Mouse (Mus musculus) heart, embryonic 13.5 days (tissue): Measurements from ENCODE around the gene Slc6a15. TPM values are rescaled to one million over a fixed set of nuclear protein-coding genes. Genes with fewer than 3 reads are reported as not detected.

Experiments
- ATAC-seq: fragments of 200-750 bp; cut with Nextera tagmentation; 2 replicates; pipeline ENCODE4 v1.8.0; 2017; ENCODE audit warnings: moderate TSS enrichment; ENCODE audit not compliant: insufficient number of reproducible peaks, low FRiP score, low TSS enrichment; ENCODE audit errors: extremely low read depth
- H3K27ac ChIP-seq: fragments of 300-500 bp; sonication (generic); replicated peaks from 2 replicates; pipeline ENCODE4 v1.5.1; 2015; ENCODE audit warnings: moderate library complexity, mild to moderate bottlenecking, inconsistent platforms
- H3K27me3 ChIP-seq: fragments of 300-500 bp; sonication (generic); replicated peaks from 2 replicates; pipeline ENCODE4 v1.6.1; 2015; ENCODE audit warnings: mild to moderate bottlenecking, inconsistent platforms
- H3K36me3 ChIP-seq: fragments of 300-500 bp; sonication (generic); 2 replicates; pipeline ENCODE4 v1.6.1; 2015; ENCODE audit warnings: mild to moderate bottlenecking, inconsistent platforms
- H3K4me1 ChIP-seq: fragments of 300-500 bp; sonication (generic); 2 replicates; pipeline ENCODE4 v1.6.1; 2015; ENCODE audit warnings: inconsistent platforms
- H3K4me2 ChIP-seq: fragments of 300-500 bp; sonication (generic); 2 replicates; pipeline ENCODE4 v1.6.1; 2015; ENCODE audit warnings: inconsistent platforms, mild to moderate bottlenecking, moderate library complexity
- H3K4me3 ChIP-seq: fragments of 300-500 bp; sonication (generic); 2 replicates; pipeline ENCODE4 v1.5.1; 2015; ENCODE audit warnings: moderate library complexity, mild to moderate bottlenecking, inconsistent platforms
- H3K9ac ChIP-seq: fragments of 300-500 bp; sonication (generic); 2 replicates; pipeline ENCODE4 v1.6.1; 2015; ENCODE audit warnings: inconsistent platforms, mild to moderate bottlenecking, moderate library complexity
- H3K9me3 ChIP-seq: fragments of 300-500 bp; sonication (generic); 2 replicates; pipeline ENCODE4 v1.6.1; 2016; ENCODE audit warnings: inconsistent platforms
- WGBS: fragments of 180-500 bp; shearing (Covaris S2); methylation state at CpG from one replicate; pipeline ENCODE4 v1.1.7; 2015; ENCODE audit warnings: mixed read lengths; 5-methylcytosine and 5-hydroxymethylcytosine counted together
- polyA plus RNA-seq: library from polyadenylated mRNA; unstranded; fragments of >200 nt; fragmentation: Nextera tagmentation; extraction: Ambion mirVana; gene quantifications from 2 replicates; pipeline ENCODE4 v1.2.1, GENCODE M21; 2015

The Slc6a15 gene
- polyA plus RNA-seq, 1 experiment from 2014 or later = 0.66 TPM

DNA sequence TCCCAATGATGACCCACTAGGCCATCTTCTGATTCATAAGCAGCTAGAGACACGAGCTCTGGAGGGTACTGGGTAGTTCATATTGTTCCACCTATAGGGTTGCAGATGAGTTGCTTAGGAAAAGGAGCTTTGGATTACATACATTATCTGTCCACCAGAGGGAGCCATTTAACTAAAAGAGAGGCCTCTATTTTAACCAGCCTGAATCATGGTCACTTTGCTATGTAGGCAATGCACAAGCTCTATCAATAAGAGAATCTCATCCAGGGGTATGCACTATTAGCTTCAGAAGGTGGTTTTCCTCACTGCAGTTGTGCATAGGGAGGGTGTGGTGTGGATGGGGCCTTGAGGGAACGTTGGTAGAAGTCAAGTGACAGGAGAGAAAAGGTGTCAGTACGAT is 75.5 kb downstream of the Slc6a15 start:
- WGBS = 34% methylated on average over 3 of the region's 3 CpGs
- no peak for ATAC-seq
- Histone ChIP-seq H3K4me1 (no peaks in the 10 kb centered on the region), H3K36me3 (no peaks in the 10 kb centered on the region), H3K27ac (no peak overlapping the region), H3K4me2 (no peak overlapping the region), H3K9ac (no peak overlapping the region), H3K9me3 (no peaks in the 10 kb centered on the region), H3K27me3 (no peaks in the 10 kb centered on the region), H3K4me3 (no peak overlapping the region)

- no peak overlapping the region for H3K4me2 ChIP-seq
- no peaks in the 10 kb centered on the region for H3K9me3 ChIP-seq
- H3K36me3 ChIP-seq = no peaks in the 10 kb centered on the region
- H3K9ac ChIP-seq = no peak overlapping the region
- no peak overlapping the region for H3K27ac ChIP-seq
- 64% methylated on average over 2 of the region's 2 CpGs for WGBS
- no peak overlapping the region for H3K4me3 ChIP-seq
- H3K4me1 ChIP-seq = no peaks in the 10 kb centered on the region
- no peak for ATAC-seq
- H3K27me3 ChIP-seq = no peaks in the 10 kb centered on the region
Measured at GRCm38 (mm10) chr10:103448340-103448739, 80.8 kb downstream of the Slc6a15 start.

DNA sequence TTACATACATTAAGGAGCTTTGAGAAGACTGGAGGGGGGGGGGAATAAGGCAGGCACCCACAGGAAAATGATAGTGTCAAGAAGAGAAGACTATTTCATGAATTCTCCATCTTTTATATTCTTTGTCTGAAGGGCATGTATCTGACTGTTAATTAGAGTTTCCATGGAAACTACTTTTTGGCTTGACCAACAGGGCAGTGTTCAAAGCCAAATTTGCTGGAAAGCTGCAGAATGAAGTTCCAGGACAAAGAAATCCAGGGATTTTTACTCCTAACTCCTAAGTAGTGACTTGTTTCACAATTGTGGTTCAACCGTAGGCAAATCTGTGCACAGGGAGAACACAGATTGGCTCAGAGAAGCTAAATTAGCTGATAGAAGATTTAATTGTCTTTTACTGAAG is 90.3 kb downstream of the Slc6a15 start:
- no peaks in the 10 kb centered on the region for H3K9me3 ChIP-seq
- H3K4me3 ChIP-seq = no peak overlapping the region
- H3K4me2 ChIP-seq = no peak overlapping the region
- no peak overlapping the region for H3K9ac ChIP-seq
- H3K27me3 ChIP-seq = no peaks in the 10 kb centered on the region
- no peaks in the 10 kb centered on the region for H3K36me3 ChIP-seq
- no peak for ATAC-seq
- H3K27ac ChIP-seq = no peak overlapping the region
- H3K4me1 ChIP-seq = no peaks in the 10 kb centered on the region
- WGBS = 71% methylated on average over 1 of the region's 1 CpGs

Other genes with a start within 250 kb of the Slc6a15 start
- gene Lrriq1, start 131.5 kb upstream of the Slc6a15 start, polyA plus RNA-seq = not detected in 2 replicates